ENCODE assay signal across 8 mouse cellular contexts in genomic region chr11:113807086-113807485, GRCm38 (mm10). TPM values are rescaled to one million over a fixed set of nuclear protein-coding genes. Genes with fewer than 3 reads are reported as not detected.
DNase-seq lines count a peak whose midpoint lies in the region; ATAC-seq and TF ChIP-seq lines count a peak whose summit lies in the region.

No protein-coding gene starts in this region.

- DNase-seq in cerebellum, adult 2 months = no peak
- DNase-seq in cerebellum, adult 11 months = no peak
- peak; percentile 99 for DNase-seq in heart, adult 11 months
- peak; percentile 93 for DNase-seq in lung, postnatal 10 days
- no peak for DNase-seq in urinary bladder, adult 18-20 months (ENCODE audit: low spot score in 2 of 2)
- no peak for DNase-seq in cerebellum, adult 9-10 months

- H3K36me3 ChIP-seq in kidney, embryonic 14.5 days (ENCODE audit: control insufficient read depth, insufficient read depth, low read length) = no peaks in the 10 kb centered on the region

- no peaks in the 10 kb centered on the region; the same call in 1 of the 2 replicates for H3K27me3 ChIP-seq in cerebellum, adult 2 months (ENCODE audit: control insufficient read depth, insufficient read depth, low read length)
- no peaks in the 10 kb centered on the region for H3K27me3 ChIP-seq in kidney, embryonic 14.5 days (ENCODE audit: control insufficient read depth, insufficient read depth, low read length)

- H3K27ac ChIP-seq in cerebellum, adult 2 months (ENCODE audit: insufficient read depth, low read length) = 0 out of 2 replicates have a peak overlapping the region, but pooled peaks have one; percentile 24
- H3K27ac ChIP-seq in kidney, embryonic 14.5 days (ENCODE audit: low read depth, low read length) = peak overlapping the region; percentile 61; the same call in 1 of the 2 replicates

- TF ChIP-seq POLR2A in cerebellum, adult 2 months (IDR thresholded peaks at IDR 0.05; ENCODE audit: borderline replicate concordance, insufficient read depth, low read length) = no peak

- no peak overlapping the region for H3K4me2 ChIP-seq in kidney, embryonic 14.5 days (replicated peaks; ENCODE audit: low read depth, low read length)

- ATAC-seq in kidney, embryonic 14.5 days (ENCODE audit: low FRiP score, low TSS enrichment) = peak; percentile 43; the same call in 1 of the 2 replicates
- ATAC-seq in megakaryocyte, adult 5-6 weeks (ENCODE audit: poor library complexity, severe bottlenecking) = no peak

- WGBS in cerebellum, adult 2 months = 59% methylated on average over 9 of the region's 9 CpGs
- 11% methylated on average over 9 of the region's 9 CpGs for WGBS in kidney, embryonic 14.5 days

- no peak overlapping the region for H3K4me3 ChIP-seq in cerebellum, adult 2 months (replicated peaks; ENCODE audit: insufficient read depth, low read depth, low read length)
- no peak overlapping the region for H3K4me3 ChIP-seq in kidney, embryonic 14.5 days (ENCODE audit: low read length)

- TF ChIP-seq CTCF in cerebellum, adult 2 months (IDR thresholded peaks at IDR 0.05; ENCODE audit: borderline replicate concordance, insufficient read depth, low read depth, low read length) = no peak

- no peak overlapping the region for H3K9ac ChIP-seq in kidney, embryonic 14.5 days (ENCODE audit: low read depth, low read length)

- no peaks in the 10 kb centered on the region for H3K9me3 ChIP-seq in kidney, embryonic 14.5 days (ENCODE audit: control insufficient read depth, low read length)

- no peaks in the 10 kb centered on the region for H3K4me1 ChIP-seq in cerebellum, adult 2 months (ENCODE audit: control insufficient read depth, insufficient read depth, low read length)
- peaks cover 17% of the 10 kb centered on the region for H3K4me1 ChIP-seq in kidney, embryonic 14.5 days (ENCODE audit: control insufficient read depth, insufficient read depth, low read length)

RNA-seq across cellular contexts. Expression of gene Cdc42ep4, which starts 55.4 kb away (rescaled TPM):
- 73.8 and 77.5 TPM in 2 replicates for polyA plus RNA-seq in cerebellum, adult 2 months (2012; rRNA removed)
- 36.0 and 45.4 TPM in 2 replicates for polyA plus RNA-seq in kidney, embryonic 14.5 days (2014; fragmentation: Nextera tagmentation; extraction: Ambion mirVana)
- 14.0 and 20.1 TPM in 2 replicates for total RNA-seq in megakaryocyte, adult 5-6 weeks (2015)
- 26.9 and 27.8 TPM in 2 replicates for total RNA-seq in megakaryocyte, adult 5-6 weeks (2017)

Comparison
In these comparisons a context has a peak if more than half of its experiments do, and no peak if none do; other contexts are left out.
1. DNase-seq: peak in heart, adult 11 months (single experiment) and lung, postnatal 10 days (single experiment); none in cerebellum, adult 2 months (0 of 2), cerebellum, adult 11 months (single experiment), urinary bladder, adult 18-20 months (0 of 2) and cerebellum, adult 9-10 months (single experiment).